Mouse (Mus musculus) gastrocnemius, adult 2 months (tissue): ENCODE measurements around the gene Acsm1. TPM values are rescaled to one million over a fixed set of nuclear protein-coding genes. Genes with fewer than 3 reads are reported as not detected.

ENCODE experiments used
- DNase-seq: peaks from one replicate; pipeline ENCODE4 v3.0.0; 2022
- H3K27ac ChIP-seq: fragments of 200-600 bp; 2 replicates; pipeline ENCODE4 v1.8.1; 2022; ENCODE audit warnings: mild to moderate bottlenecking
- H3K4me3 ChIP-seq: fragments of 200-600 bp; 2 replicates; pipeline ENCODE4 v1.8.1; 2022; ENCODE audit warnings: mild to moderate bottlenecking, moderate library complexity
- CTCF ChIP-seq: fragments of 200-600 bp; IDR thresholded peaks from 2 replicates; pipeline ENCODE4 v1.8.1; 2022; ENCODE audit warnings: antibody characterized with exemption, mild to moderate bottlenecking, moderate library complexity
- intact Hi-C: fragments of 180-260 bp; cut with DNase I; formaldehyde crosslinking; loops from one replicate; pipeline ENCODE4 v1.15.1; 2025
- total RNA-seq, 2 experiments: library from RNA; stranded (reverse); gene quantifications; 2 replicates each; pipeline ENCODE4 v1.2.3; 2021

Gene Acsm1
- total RNA-seq, 2 experiments from 2014 or later, result 0.13 TPM; not detected in 1

DNA sequence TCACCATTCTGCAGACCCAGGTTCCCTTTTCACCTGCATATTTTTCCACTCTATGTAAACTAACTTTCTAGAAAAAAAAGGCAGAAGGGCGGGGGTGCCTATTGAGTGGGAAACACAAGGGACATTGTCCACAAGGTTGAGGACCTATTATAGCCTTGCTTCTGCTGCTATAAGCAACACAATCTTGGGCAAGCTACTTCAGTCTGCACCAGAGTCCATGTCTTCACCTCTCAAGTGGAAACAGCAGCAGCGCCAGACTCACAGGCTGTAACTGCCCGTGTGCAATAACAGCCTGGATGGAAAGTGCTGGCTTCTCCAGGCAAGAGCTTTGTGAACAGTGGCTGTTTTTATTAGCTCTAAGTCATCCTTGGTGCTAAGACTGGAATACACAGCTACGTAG lies 85.5 kb downstream of the Acsm1 start:
- intact Hi-C loops, result no loop called here
- H3K4me3 ChIP-seq, result no peak overlapping the region
- TF ChIP-seq CTCF, result no peak
- no peak for DNase-seq
- H3K27ac ChIP-seq, result no peak overlapping the region

DNA sequence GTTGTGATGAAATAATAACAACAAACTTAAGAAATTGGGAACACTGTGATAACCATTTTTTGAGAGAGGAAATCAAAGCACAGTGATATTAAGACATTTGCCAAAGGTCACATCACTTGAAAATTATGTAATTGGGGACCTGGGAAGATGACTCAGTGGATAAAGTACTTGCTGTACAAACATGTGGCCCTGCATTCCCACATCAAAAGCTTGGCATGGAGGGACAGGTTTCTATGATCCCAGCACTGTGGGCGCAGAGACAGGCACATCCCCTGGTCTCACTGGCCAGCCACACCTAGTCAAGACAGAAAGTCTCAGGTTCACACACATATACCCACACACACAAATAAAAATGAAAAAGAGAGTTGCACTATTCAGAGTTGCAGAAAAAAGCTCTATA lies 88.1 kb downstream of the Acsm1 start:
- Histone ChIP-seq H3K27ac (no peak overlapping the region), H3K4me3 (no peak overlapping the region)
- no peak for TF ChIP-seq CTCF
- intact Hi-C loops, result no loop called here
- DNase-seq, result no peak

Other genes starting within 250 kb of the Acsm1 start
- gene Gp2, start 147.7 kb upstream of the Acsm1 start, total RNA-seq, result not detected
- not detected for gene Umod, start 127.7 kb upstream of the Acsm1 start, total RNA-seq
- under 1 TPM in 1 of 2 experiments, not detected in 1; 0.84 TPM for gene Acsm5, start 87.6 kb upstream of the Acsm1 start, total RNA-seq
- not detected for gene Pdilt, start 83.5 kb upstream of the Acsm1 start, total RNA-seq
- gene Acsm2, start 52.7 kb upstream of the Acsm1 start, total RNA-seq, result not detected
- gene Acsm4, start 83.0 kb downstream of the Acsm1 start, total RNA-seq, result not detected
- 10 to 100 TPM; 18.3 to 18.4 TPM for gene Thumpd1, start 113.8 kb downstream of the Acsm1 start, total RNA-seq
- gene Acsm3, start 153.9 kb downstream of the Acsm1 start, total RNA-seq, result under 1 TPM; 0.31 to 0.66 TPM
- under 1 TPM; 0.64 to 0.71 TPM for gene Rexo5, start 187.0 kb downstream of the Acsm1 start, total RNA-seq
- gene Eri2, start 187.0 kb downstream of the Acsm1 start, total RNA-seq, result 1 to 10 TPM; 1.0 to 1.2 TPM